Mouse (Mus musculus) embryonic stem cell, embryonic (primary cell): ENCODE data around the gene Kpnb1.

ENCODE experiments used
- CTCF ChIA-PET, 4 experiments: fragments of 300-600 bp in 2 of 4; fragments of 350-600 bp in 2 of 4; sonication (Branson Sonifier 250); formaldehyde crosslinking; loops; one replicate each; lab custom pipeline; 2022; ENCODE audit warnings: inconsistent platforms in 2 of 4; lab: Charles Lee
- POLR2A ChIA-PET, 4 experiments: fragments of 300-600 bp in 2 of 4; fragments of 350-600 bp in 2 of 4; sonication (Branson Sonifier 250); formaldehyde crosslinking; loops; one replicate each; lab custom pipeline; 2022; ENCODE audit warnings: antibody characterized with exemption in 4 of 4, inconsistent platforms in 1 of 4; lab: Charles Lee

Kpnb1 gene

DNA sequence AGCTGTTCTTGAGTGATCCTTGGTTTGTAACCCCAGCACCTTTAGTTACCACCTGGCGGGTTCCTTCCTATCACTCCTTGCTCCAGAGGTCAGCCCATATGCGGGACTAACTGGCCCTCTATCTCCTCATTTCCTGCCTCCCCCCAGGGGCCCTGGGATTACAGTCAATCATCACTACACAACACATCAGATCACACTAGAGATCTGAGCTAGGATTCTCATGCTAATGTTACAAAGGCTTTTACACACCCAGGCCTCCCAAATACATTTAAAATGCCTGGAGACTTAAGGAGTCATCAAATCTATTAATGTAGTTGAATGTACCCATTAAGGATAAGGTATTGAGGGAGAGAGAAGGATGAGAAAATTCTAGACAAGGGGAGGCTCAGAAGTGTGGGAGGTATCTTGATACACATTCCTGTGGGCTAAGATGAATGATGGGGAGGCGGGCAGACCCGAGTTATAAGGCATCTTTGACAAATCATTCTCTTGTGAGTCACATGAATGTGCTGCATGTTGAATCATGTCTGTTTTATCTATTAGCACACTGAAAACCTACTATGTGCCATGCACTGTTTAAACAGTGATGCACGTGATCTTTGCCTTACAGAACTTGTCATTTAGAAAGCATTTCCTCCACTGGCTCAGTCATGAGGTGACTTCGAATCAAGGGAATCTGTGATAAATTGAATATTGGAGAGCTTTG, 4.4 kb upstream of the Kpnb1 start:
- ChIA-PET POLR2A (interaction anchor here (0.6 to 1.6 kb wide), 20 partner anchors 8 to 1863 kb away, joined by 3 to 6 read pairs (median 3); partner anchors contain the start of genes Mllt6 (in 1 of the 4), Mrpl45 (in 1 of the 4) and Tbkbp1 (in 1 of the 4)), CTCF (interaction anchor here in 3 of 4 experiments (0.6 to 1.4 kb wide), 13 partner anchors 8 to 211 kb away, joined by 3 to 5 read pairs (median 3); no protein-coding TSS in a partner anchor)

DNA sequence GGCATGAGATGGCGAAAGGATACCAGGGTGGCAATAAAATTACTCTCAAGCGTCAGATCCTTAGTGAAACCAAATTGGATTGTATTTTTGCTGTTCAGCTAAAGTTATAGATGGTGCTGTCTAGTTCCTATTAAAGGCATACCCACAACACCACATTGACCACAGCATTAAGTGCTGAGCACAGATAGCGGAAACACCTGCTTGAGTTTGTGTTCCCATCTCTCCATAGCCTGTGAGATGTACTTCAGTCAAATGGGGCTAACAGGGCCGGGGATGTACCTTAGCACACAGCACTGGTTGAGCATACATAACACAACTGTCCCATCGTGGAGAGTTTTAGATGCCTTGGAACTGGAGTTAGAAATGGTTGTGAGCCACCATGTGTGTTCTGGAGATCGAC, 3.3 kb upstream of the Kpnb1 start:
- CTCF ChIA-PET, result interaction anchor here in 1 of 4 experiments (0.9 kb wide), 1 partner anchor 9 kb away, joined by 3 read pairs; no protein-coding TSS in a partner anchor
- POLR2A ChIA-PET, result interaction anchor here in 3 of 4 experiments (0.5 to 1.6 kb wide), 9 partner anchors 8 to 146 kb away, joined by 3 to 6 read pairs (median 4); no protein-coding TSS in a partner anchor

DNA sequence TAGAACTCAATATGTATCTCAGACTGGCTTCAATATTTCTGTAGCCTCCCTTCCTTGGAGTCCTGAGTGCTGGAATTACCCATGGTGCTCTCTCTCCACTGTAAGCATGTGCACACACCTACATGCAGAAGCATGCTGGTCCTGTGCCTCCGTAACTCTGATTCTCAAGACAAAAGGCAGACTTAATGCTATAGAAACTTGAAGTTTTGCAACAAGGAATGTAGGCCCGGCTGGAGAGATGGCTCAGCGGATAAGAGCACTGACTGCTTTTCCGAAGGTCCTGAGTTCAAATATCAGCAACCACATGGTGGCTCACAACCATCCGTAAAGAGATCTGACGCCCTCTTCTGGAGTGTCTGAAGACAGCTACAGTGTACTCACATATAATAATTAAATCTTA, 2.0 kb upstream of the Kpnb1 start:
- ChIA-PET POLR2A (interaction anchor here in 3 of 4 experiments (0.5 to 4.5 kb wide), 16 partner anchors 8 to 212 kb away, joined by 3 to 52 read pairs (median 4); partner anchors contain the start of genes Lrrc46 (in 1 of the 3), Mrpl10 (in 1 of the 3) and Mrpl45 (in 1 of the 3)), CTCF (interaction anchor here in 2 of 4 experiments (0.6 to 1.2 kb wide), 7 partner anchors 24 to 273 kb away, joined by 3 read pairs; partner anchors contain the start of gene Cdk5rap3 (in 1 of the 2))

DNA sequence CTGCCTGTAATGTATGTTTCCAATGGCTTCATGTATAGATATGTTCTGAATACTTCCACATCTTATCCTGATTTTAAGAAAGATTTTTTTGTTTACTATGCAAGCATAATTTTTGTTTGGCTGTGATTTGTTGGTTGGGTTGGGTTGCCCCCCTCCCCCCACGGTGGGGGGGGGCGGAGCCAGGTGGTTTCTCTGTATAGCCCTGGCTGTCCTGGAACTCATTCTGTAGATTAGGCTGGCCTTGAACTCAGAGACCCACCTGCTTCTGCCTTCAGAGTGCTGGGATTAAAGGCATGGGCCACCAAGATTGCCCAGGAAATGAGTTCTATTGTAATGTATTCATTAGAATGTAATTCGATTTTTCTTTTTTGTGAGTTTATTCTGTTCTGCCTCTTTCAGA, 1.6 kb upstream of the Kpnb1 start:
- ChIA-PET CTCF (interaction anchor here in 3 of 4 experiments (0.6 to 1.9 kb wide), 10 partner anchors 42 to 757 kb away, joined by 3 to 6 read pairs (median 3); partner anchors contain the start of gene Cdk5rap3 (in 1 of the 3)), POLR2A (interaction anchor here (0.5 to 11.0 kb wide), 49 partner anchors 8 to 592 kb away, joined by 3 to 245 read pairs (median 4); partner anchors contain the start of genes Cdk5rap3 (in 1 of the 4), Lrrc46 (in 1 of the 4), Mrpl10 (in 1 of the 4) and Mrpl45 (in 1 of the 4))

- CTCF ChIA-PET, result interaction anchor here in 3 of 4 experiments (0.5 to 2.5 kb wide), 15 partner anchors 12 to 877 kb away, joined by 3 to 13 read pairs (median 3); partner anchors contain the start of gene Cdk5rap3 (in 1 of the 3)
- POLR2A ChIA-PET, result interaction anchor here (0.5 to 11.0 kb wide), 85 partner anchors 8 to 740 kb away, joined by 3 to 245 read pairs (median 4); partner anchors contain the start of genes Lrrc46 (in 2 of the 4), Mrpl10 (in 2 of the 4), Cdk5rap3 (in 1 of the 4) and Mrpl45 (in 1 of the 4)
These were observed 918 bp upstream of the Kpnb1 start for GRCm38 (mm10) chr11:97188643-97188955.

- ChIA-PET CTCF (interaction anchor here (0.6 to 2.5 kb wide), 19 partner anchors 10 to 863 kb away, joined by 3 to 13 read pairs (median 5); partner anchors contain the start of genes Cdk5rap3 (in 1 of the 4), Snx11 (in 1 of the 4) and Tbkbp1 (in 1 of the 4)), POLR2A (interaction anchor here (0.6 to 11.0 kb wide), 74 partner anchors 8 to 516 kb away, joined by 3 to 245 read pairs (median 4); partner anchors contain the start of genes Cdk5rap3 (in 1 of the 4), Lrrc46 (in 1 of the 4), Mrpl10 (in 1 of the 4) and Mrpl45 (in 1 of the 4))
These were observed 526 bp downstream of the Kpnb1 start for GRCm38 (mm10) chr11:97186947-97187763.

DNA sequence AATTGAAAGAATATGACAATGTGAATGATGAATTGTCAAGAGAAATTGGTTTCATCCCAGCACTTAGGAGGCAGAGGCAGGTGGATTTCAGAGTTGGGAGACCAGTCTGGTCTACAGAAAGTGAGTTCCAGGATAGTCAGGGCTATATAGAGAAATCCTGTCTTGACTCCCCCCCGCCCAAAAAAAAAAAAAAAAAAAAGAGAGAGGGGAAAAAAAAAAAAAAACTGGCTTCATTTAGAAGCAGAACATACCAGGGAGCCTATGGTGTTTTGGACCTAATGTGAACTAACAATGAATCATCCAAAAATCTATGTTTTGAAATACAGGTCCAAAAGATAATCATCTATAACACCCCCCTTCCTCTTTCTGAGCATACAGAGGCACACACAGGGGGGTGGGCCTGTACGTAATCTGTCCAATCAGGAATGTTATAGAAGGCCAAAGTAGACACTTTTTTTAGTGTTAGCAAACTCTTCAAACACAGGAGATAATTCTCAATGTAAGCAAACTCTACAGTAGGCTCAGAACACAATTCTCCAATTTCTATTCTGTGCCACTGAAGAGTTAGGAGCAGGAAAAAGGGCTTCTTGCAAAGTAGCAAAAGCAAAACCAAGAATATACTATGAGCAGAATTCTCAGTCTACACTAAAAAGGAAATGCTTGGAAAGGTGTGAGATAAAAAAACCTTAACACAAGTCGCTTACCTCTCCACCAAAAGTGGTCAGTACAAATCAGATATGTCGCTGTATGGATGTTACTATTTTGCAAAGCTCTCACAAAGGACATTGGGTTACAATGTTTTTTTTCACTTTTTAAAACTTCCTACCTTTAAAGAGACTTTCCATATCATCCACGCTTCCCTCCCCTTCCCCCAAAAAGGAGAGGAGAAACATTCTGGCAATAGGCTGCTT, 1.7 kb downstream of the Kpnb1 start:
- ChIA-PET POLR2A (interaction anchor here in 3 of 4 experiments (0.9 to 11.0 kb wide), 29 partner anchors 9 to 441 kb away, joined by 3 to 245 read pairs (median 8); partner anchors contain the start of genes Mrpl45 (in 1 of the 3), Nfe2l1 (in 1 of the 3) and Tbx21 (in 1 of the 3)), CTCF (interaction anchor here in 3 of 4 experiments (0.6 to 2.5 kb wide), 4 partner anchors 9 to 862 kb away, joined by 3 to 13 read pairs (median 6); partner anchors contain the start of gene Snx11 (in 1 of the 3))

DNA sequence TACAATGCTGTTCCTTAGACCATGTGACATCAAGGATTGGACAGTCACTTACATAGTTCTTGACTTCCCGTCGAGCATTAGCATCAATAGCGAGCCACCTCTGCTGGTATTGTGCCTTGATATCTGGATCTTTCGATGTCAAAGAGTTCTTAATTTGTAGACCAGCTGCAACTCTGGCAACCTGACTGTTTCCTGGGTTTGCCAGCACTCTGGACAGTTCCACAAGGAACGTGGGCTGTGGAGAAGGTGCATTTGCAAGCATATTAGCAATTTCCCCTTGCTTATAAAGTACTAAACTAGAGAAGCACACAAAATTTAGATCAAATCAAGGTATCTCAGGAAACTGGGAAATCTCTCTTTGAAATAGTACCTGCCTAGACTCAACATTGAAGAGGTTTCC, 2.8 kb downstream of the Kpnb1 start:
- ChIA-PET POLR2A (interaction anchor here in 1 of 4 experiments (0.6 to 11.0 kb wide), 4 partner anchors 12 to 232 kb away, joined by 3 to 245 read pairs (median 82); no protein-coding TSS in a partner anchor), CTCF (no interaction called here)

GRCm38 (mm10) chr11:97182446-97182845, 5.2 kb downstream of the Kpnb1 start:
- CTCF ChIA-PET, result interaction anchor here in 3 of 4 experiments (0.6 to 1.4 kb wide), 8 partner anchors 9 to 1021 kb away, joined by 3 to 5 read pairs (median 3); no protein-coding TSS in a partner anchor
- POLR2A ChIA-PET, result interaction anchor here in 3 of 4 experiments (0.6 to 11.0 kb wide), 18 partner anchors 8 to 205 kb away, joined by 3 to 245 read pairs (median 4); partner anchors contain the start of gene Tbkbp1 (in 2 of the 3)

DNA sequence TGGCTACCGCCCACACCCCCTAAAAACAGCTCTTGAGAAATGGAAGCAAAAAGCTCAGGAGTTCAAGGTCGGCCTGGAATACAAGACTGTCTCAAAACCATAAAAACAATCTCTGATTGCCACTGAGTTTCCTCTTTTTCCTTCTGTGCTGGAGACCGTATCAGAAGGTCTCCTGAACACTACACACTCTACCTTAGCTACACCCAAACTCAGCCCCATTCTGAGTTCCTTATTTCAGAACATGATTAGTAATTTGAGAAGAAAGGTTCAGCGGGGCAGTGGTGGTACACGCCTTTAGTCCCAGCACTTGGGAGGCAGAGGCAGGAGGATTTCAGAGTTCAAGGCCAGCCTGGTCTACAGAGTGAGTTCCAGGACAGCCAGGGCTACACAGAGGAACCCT, 6.6 kb downstream of the Kpnb1 start:
- CTCF ChIA-PET, result interaction anchor here in 2 of 4 experiments (0.5 to 0.6 kb wide), 2 partner anchors 79 to 245 kb away, joined by 4 to 6 read pairs; no protein-coding TSS in a partner anchor
- POLR2A ChIA-PET, result interaction anchor here (0.7 to 11.0 kb wide), 17 partner anchors 8 to 384 kb away, joined by 3 to 245 read pairs (median 4); partner anchors contain the start of gene Tbkbp1 (in 1 of the 4)

- POLR2A ChIA-PET, result interaction anchor here in 2 of 4 experiments (0.6 to 12.2 kb wide), 8 partner anchors 6 to 772 kb away, joined by 3 to 245 read pairs (median 11); partner anchors contain the start of gene Kpnb1 (in 2 of the 2)
- CTCF ChIA-PET, result interaction anchor here in 1 of 4 experiments (0.6 kb wide), 1 partner anchor 1274 kb away, joined by 3 read pairs; no protein-coding TSS in a partner anchor
These were observed 9.5 kb downstream of the Kpnb1 start for GRCm38 (mm10) chr11:97178198-97178597.

DNA sequence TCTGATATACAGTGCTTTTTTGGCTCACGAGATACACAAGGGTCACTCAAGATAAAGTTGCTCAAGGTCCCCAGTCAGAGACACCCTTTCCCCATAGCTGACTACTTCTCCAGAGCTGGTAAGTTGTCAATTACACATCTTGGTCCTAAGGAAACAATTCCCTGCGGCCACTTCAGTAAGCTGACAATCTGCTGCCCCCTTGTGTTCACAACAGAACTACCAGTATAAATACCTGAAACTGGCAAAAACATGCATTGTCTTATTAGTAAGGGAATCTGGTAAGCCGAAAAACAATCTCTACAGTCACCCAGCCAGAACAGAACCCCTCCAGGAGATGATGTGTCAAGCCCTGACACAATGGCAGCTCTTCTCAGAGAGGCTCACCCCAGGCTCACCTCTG, 10.8 kb downstream of the Kpnb1 start:
- ChIA-PET POLR2A (interaction anchor here (0.6 to 12.2 kb wide), 20 partner anchors 7 to 481 kb away, joined by 3 to 245 read pairs (median 4); partner anchors contain the start of gene Kpnb1 (in 3 of the 4)), CTCF (interaction anchor here in 3 of 4 experiments (0.7 to 2.2 kb wide), 14 partner anchors 9 to 260 kb away, joined by 3 to 13 read pairs (median 4); partner anchors contain the start of genes Cdk5rap3 (in 1 of the 3) and Kpnb1 (in 1 of the 3))

GRCm38 (mm10) chr11:97175499-97175898, 12.2 kb downstream of the Kpnb1 start:
- ChIA-PET POLR2A (interaction anchor here in 3 of 4 experiments (0.5 to 12.2 kb wide), 10 partner anchors 9 to 482 kb away, joined by 3 to 245 read pairs (median 5); partner anchors contain the start of gene Kpnb1 (in 2 of the 3)), CTCF (interaction anchor here in 2 of 4 experiments (0.6 to 1.6 kb wide), 3 partner anchors 17 to 137 kb away, joined by 3 read pairs; no protein-coding TSS in a partner anchor)

DNA sequence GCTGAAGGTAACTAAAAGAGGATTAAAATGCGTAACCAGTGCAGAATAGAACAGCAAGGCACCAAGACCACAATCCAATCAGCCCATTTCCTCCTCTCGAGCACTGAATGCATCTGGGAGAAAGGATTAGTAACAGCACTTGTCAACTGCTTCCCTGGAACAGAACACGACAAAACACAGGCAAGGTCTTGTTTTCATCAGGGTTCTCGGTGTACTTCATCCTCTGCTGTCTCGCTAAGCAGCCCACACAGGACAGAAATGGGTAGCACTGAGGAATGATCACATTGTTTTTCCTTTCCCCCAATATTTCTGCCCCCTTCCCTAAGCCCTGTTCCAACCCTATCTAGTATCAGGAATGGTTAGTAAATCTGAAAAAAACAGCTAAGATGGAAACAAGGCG, 27.3 kb downstream of the Kpnb1 start:
- ChIA-PET POLR2A (interaction anchor here in 3 of 4 experiments (0.6 to 11.0 kb wide), 11 partner anchors 8 to 263 kb away, joined by 3 to 183 read pairs (median 4); partner anchors contain the start of gene Kpnb1 (in 1 of the 3)), CTCF (interaction anchor here in 1 of 4 experiments (0.7 kb wide), 1 partner anchor 173 kb away, joined by 5 read pairs; no protein-coding TSS in a partner anchor)

- CTCF ChIA-PET, result interaction anchor here in 1 of 4 experiments (2.1 kb wide), 1 partner anchor 10 kb away, joined by 9 read pairs; no protein-coding TSS in a partner anchor
- POLR2A ChIA-PET, result interaction anchor here in 2 of 4 experiments (0.6 to 11.0 kb wide), 11 partner anchors 8 to 72 kb away, joined by 3 to 183 read pairs (median 5); partner anchors contain the start of gene Kpnb1 (in 2 of the 2)
These were observed 30.7 kb downstream of the Kpnb1 start for GRCm38 (mm10) chr11:97156999-97157398.
